Mouse (Mus musculus) adrenal gland (tissue): Measurements from ENCODE around the gene Rab42.

ENCODE experiments used
- intact Hi-C: fragments of 180-260 bp; cut with DNase I; formaldehyde crosslinking; loops from one replicate; pipeline ENCODE4 v1.15.1; 2025

The Rab42 gene

DNA sequence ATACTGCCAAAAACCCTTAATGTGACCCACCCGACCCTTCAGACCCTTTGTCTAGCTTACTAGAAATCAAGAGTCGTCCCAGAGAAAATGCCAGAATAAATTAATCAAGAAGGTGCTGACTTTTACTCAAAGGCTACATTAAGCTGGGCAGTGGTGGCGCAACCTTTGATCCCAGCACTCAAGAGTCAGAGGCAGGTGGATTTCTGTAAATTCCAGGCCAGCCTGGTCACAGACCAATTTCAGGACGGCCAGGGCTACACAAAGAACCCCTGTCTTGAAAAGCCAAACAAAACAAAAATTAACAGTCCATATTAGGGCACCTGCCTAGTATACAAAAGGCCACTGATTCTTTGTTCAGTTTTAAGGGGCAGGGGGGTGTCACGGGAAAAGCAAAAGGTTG lies 23.3 kb upstream of the Rab42 start:
- intact Hi-C loops, result no loop called here

DNA sequence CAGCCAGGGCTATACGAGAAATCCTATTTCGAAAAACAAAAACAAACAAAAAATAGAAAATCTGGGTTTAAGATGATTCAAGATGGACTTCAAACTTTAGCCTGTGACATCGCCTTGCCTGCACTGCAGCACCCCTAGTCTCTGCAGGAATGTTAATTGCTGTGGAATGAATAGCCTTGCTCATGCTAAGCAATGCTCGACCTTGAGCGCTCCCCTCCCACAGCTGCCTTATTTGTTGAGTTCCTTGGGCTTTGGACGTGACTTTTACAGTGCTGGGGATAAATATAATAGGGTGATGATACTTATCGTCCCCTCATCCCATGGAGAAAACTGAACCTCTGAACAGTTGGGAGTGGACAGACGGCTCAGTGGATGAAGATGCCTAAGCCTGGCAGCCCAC lies 12.5 kb upstream of the Rab42 start:
- intact Hi-C loops, result no loop called here

DNA sequence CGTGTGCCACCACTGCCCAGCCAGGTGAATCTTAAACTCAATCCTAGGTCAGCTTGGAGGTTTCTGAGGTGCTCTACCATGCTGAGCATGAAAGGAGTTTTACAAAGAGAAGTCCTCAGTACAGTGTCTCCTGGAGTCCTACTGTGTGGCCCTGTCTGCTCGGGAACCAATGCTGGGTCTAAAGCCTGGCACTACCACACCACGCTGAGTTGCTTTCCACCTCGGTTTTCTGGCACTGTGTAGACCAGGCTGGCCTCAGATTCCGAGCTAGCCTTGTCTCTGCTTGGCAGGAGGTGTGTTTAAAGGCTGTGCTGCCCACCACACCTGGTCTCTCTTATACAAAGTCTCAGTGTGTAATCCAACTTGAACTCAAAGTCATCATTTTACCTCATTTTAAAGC lies 9.4 kb upstream of the Rab42 start:
- intact Hi-C loops, result loop anchor here (5.0 kb wide), 1 partner anchor 35 kb away; no protein-coding TSS in a partner anchor

DNA sequence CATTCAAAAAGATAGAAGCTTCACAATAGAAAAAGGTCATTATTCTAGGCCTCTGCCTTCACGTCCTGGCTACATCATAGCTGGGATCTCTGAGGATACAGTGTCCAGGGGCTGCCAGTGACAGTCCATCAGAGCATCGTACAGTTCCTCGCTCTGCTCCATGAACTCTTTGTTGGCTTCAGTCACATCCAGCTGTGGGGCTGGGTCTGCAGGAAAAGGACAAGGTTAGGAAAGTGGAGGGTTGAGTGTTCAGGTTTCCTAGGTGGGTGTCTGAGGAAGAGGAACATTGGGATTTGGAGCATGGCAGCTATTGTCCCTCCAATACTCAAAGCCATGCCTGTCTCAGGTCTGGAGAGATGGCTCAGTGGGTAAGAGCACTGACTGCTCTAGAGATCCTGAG lies 8.6 kb upstream of the Rab42 start:
- intact Hi-C loops, result loop anchor here (5.0 kb wide), 1 partner anchor 36 kb away; no protein-coding TSS in a partner anchor

DNA sequence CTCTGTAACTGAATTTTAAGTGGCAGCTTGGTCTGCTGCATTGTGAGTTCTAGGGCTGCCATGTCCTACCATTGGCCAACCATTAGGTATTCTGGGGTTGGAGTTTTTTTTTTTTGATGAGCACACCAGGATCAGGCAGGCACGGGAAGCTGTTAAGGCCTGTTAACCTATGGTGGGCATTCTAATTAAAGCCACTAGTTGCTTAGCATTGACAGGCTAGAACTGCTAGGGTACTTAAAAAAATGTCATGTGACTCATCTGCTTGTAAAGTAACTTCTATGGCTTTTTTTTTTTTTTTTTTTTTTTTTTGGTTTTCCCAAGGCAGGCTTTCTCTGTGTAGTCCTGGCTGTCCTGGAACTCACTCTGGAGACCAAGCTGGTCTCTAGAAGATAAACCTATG lies 8.0 kb upstream of the Rab42 start:
- intact Hi-C loops, result loop anchor here (5.0 kb wide), 1 partner anchor 36 kb away; no protein-coding TSS in a partner anchor

DNA sequence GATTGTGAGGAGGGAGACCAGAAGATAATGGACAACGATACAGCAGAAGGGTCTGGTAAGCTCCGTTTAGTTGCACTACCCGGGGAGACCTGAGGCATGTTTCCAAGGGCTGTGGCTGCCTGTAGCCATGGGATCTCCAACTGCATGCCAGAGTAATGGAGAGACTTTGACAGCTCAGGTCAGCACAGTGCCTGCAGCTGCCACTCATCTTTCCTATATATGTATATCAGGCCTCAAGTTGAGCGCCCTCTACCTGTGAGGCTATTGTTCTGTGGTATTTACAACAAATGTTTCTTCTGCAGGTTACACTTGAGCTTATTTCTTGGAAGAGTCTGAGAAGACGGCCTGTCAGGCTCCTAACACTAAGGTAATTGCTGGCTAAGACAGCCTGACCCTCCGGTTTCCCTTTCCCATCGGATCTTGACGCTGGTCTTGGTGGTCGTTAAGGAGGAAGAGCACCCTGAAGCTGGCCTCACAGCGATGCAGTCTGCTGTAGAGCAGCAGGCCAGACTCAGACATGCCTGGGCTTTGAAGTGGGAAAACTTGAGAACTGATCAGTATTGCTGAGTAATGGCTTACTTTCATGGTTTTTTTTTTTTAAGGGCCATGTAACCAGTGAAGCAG lies 6.8 kb upstream of the Rab42 start:
- intact Hi-C loops, result loop anchor here (5.0 to 10.0 kb wide), 2 partner anchors 37 to 205 kb away; partner anchors contain the start of gene Sesn2

DNA sequence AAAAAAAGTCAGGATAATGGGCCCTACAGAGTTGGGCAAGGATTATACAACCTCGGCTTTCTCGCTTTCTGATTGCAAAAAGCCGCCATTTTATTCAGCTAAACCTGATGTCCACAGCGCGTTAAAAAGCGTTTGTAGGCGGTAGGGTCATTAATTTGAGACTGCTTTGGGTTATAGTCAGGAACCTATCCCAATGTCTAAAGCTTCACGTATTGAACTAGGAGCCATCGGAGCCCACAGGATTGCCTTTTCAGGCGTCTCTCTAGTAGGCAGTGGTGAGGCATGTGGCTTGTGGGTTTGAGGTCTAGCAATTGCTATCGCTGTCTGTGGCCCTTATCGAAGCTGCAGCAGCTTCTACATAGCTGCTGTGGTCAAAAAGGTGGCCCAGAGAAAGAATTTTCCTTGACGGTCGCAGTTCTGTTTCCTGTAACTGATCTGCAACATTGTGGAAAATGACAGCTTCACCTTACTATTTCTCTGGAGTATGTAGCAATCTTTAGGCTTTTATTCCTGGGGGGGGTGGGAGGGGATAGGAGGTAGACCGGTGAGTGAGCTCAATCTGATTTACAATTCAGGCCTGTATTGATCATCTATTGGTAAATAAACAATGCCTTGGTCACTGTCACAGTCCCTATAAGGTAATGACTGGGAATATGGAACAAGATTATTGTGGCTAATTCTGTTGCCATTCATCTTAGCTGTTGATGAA lies 6.1 kb upstream of the Rab42 start:
- intact Hi-C loops, result loop anchor here (10.0 kb wide), 1 partner anchor 206 kb away; the partner anchor contains the start of gene Sesn2

DNA sequence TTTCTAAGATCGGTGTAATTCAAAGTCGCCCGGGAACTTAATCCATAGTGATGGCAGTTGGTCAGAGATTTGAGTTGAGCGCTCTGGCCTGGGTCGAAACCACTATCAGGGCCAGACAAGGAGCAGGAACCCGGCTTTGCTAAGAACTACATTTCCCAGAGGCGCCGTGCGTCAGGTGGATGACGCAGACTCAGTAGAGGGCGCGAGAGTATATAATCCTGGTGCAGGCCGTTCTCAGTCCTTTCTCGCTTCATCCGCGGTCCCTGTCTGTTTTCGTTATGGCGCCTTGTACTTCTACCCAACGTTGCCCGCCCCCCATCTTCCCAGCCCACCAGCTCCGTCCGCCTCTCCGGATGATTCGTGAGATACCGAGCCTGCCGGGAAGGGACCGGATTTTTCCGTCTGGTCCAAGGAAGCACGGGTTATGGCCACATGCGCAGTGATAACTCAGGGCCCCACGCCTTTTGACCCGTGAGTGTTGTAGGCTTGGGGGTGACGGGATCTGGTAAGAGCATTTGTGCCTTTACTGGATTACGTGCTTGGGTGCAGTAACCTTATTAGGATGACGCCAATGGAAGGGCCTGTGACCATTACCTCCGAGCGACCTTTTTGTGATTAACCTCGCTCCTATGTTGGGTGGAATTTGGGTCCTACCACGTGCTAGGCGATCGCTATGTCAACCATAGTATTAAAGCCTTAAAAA lies 5.4 kb upstream of the Rab42 start:
- intact Hi-C loops, result loop anchor here (10.0 kb wide), 1 partner anchor 206 kb away; the partner anchor contains the start of gene Sesn2

DNA sequence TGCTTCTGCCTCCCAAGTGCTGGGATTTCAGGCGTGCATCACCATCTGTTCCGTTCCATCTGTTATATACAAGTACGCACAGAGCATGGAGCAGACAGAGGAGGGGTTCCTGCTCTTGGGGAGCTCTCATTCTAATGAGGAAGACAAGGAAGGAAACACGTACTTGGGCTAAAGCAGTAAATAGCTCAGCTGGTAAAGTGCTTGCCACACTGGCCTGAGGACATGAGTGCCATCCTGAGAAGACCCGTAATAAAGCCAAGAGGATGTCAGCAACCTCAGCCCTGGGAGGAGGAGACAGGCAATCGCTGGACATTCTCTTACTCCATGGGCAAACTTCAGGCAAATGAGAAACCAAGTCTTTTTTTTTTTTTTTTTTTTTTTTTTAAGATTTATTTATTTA lies 2.8 kb upstream of the Rab42 start:
- intact Hi-C loops, result loop anchor here (10.0 kb wide), 1 partner anchor 209 kb away; the partner anchor contains the start of gene Sesn2

DNA sequence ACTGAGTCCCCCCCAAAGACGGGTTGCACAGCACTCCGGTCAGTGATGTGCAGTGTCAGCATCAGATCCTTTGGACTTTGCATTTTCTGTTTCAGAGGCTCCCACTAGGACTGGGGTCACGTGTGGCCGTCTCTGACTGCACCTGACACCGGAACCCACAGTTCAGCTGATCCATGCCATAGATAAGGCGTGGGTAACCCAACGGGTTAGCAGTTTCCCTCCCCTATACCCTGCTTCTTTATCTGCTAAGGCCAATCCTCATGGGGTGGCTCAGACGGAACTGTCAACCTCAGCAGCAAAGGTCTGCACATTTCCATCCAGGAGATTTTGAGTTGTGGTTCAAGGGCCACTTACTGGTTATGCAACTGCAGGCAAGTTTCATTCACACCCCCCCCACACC lies 2.1 kb upstream of the Rab42 start:
- intact Hi-C loops, result loop anchor here (10.0 kb wide), 1 partner anchor 210 kb away; the partner anchor contains the start of gene Sesn2

DNA sequence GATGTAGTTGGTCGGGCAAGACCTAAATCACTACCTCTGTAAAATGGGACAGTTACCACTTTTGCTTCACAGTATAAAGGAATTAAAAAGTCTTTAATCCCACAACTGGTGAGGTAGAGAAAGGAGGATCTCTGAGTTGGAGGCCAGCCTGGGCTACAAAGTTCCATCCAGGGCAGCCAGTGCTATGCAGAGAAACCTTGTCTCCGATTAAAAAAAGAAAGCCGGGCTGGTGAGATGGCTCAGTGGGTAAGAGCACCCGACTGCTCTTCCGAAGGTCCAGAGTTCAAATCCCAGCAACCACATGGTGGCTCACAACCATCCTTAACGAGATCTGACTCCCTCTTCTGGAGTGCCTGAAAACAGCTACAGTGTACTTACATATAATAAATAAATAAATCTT lies 299 bp upstream of the Rab42 start:
- intact Hi-C loops, result loop anchor here (10.0 kb wide), 1 partner anchor 211 kb away; the partner anchor contains the start of gene Sesn2

DNA sequence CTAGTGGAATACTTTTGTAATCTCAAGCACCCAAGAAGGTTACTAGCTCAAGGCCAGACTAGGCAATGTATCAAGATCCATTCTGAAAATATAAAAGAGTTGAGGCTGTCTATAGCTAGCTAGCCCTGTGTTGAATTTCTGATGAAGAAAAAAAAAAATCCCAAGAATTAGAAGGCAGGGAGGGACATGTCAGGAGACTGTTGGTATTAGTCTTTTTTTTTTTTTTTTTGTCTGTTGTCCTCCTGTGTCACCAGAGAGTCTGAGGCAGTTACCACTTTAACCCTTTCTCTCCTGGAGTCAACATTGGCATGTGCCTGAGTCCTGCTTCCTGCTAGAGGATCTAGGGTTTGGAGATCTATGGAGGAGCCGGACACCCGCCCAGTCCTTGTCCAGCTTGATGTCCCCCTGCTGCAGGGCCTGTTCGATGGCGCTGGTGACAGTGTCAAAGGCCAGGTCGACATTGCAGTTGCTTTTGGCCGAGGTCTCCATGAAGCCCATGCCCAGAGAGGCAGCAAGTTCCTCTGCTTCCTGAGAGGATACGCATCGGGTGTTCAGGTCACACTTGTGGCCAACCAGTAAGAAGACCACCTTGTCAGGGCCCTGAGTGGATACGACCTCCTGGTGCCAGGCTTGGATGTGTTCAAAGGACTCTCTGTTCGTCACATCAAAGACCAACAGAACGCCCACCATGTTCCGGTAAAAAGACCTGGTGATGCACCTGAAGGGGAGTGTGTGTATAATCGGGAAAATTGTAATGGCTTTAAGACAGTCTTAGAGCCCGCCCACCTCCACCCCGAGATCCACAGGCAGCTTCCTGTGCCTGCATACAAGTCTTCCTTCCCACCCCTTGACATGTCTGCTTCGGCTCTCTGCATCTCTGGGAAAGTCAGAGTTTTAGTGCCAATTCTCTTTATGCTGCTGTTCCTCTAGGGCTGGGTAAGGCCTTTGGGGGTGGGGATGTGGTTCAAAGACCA lies 933 bp downstream of the Rab42 start:
- intact Hi-C loops, result loop anchor here (10.0 kb wide), 1 partner anchor 213 kb away; the partner anchor contains the start of gene Sesn2

DNA sequence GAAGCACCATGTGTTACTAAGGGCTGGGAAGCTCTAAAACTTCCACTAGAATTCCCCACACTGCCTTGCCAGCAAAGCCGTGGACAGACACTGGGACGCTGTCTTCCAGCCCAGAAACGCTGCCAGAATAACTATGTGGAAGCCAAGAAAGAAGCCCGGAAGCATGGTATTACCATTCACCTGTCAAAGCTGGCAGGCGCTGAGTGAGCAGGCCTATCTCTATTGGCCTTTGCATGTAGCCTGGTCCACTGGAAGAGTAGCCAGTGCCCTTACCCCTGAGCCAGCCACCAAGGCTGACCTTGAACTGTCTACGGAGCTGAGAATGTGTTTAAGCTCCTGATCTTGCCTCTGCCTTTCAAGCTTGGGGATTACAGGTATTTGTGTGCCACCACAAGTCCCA lies 1.7 kb downstream of the Rab42 start:
- intact Hi-C loops, result loop anchor here (10.0 kb wide), 1 partner anchor 213 kb away; the partner anchor contains the start of gene Sesn2

DNA sequence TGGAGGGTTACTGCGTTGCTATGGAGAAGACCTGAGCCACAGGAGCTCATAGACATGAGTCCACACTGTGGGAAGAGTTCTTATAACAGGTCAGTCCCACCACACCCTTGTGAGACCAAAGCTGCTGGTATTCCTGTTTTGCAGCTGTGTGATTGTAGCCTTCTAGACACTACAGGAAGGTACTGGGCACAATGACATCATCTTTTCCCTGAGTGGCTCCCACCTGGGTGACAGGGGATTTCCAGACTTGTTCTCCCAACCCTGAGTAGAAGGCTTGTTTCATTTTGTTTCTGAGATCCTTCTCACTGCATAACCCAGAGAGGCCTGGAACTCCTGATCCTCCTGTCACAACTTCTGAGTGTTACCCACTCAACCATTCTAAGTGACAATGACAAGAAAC lies 3.3 kb downstream of the Rab42 start:
- intact Hi-C loops, result loop anchor here (10.0 kb wide), 2 partner anchors 115 to 215 kb away; partner anchors contain the start of gene Sesn2

DNA sequence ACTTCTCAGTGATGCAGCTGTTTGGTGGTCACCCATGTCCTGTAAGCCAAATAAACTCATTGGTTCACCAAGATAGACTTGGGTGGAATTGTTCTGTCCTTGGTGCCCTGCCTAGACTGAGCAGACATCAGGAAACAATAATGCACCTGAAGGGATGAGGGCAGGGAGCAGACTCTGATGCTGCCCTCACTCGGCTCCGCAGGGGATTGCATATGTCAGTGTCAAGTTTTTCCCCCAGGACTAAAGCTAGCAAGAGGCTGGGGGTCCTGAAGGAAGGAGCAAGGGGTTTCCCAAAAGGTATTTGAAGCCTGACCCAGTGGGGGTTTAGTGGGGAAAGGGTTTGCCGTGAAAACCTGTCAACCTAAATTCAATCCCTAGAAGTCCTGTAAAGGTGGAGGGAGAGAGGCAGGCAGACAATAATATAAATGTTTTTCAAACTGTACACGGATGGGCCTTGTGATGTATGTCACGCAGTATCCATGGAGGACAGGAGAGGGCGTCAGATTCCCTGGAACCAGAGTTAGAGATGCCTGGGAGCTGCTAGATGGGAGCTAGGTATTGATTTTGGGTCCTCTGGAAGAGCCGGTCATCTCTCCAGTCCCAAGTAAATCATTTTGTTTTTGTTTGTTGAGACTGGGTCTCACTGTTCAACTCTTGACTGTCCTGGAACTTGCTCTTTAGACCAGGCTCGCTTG lies 7.3 kb downstream of the Rab42 start:
- intact Hi-C loops, result loop anchor here (10.0 kb wide), 1 partner anchor 119 kb away; no protein-coding TSS in a partner anchor

DNA sequence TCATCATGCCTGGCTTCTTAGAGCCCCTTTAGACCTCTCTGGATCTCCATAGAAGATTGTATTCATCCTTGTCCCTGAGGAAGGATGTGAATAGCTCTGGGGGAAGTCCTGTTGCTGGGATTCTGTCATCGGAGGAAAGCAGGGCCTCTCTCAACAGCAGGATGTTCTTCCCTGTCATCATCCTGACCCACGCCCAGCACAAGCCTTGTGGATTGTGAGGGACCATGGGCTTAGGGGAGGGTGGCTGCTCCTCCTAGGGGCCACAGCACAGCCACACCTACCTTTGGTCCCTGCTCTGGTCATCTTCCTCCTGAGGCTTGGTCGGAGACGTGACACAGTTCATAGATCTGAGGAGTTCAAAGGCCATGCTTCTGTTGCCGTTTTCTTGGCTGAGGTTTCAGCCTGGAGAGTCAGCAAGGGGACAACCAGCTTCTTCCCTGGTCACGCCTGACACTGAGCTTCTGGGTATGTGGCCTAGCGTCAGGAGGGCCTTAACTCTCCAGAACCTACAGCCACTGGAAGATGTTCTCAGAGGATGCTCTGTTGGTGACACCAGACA lies 9.4 kb downstream of the Rab42 start:
- intact Hi-C loops, result loop anchor here (5.0 to 10.0 kb wide), 2 partner anchors 54 to 121 kb away; no protein-coding TSS in a partner anchor

DNA sequence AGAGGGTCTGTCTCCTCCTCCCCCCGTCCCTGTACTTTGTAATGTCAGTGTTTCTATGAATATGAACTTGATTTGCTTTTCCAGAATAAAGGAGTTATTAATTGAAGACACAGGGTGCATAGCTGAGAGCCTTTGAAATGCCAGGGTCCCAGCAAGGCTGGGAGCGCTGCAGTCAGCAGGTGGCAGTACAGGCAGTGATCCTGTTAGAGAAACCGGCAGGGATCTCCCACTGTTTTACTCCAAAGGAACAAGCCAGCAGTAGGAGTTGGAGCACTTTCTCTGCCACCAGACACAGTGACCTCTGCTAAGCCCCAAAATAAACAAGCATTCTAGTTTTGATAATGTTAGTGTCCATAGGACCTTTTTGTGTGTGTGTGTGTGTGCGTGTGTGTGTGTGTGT lies 10.2 kb downstream of the Rab42 start:
- intact Hi-C loops, result loop anchor here (5.0 to 10.0 kb wide), 2 partner anchors 54 to 122 kb away; no protein-coding TSS in a partner anchor

DNA sequence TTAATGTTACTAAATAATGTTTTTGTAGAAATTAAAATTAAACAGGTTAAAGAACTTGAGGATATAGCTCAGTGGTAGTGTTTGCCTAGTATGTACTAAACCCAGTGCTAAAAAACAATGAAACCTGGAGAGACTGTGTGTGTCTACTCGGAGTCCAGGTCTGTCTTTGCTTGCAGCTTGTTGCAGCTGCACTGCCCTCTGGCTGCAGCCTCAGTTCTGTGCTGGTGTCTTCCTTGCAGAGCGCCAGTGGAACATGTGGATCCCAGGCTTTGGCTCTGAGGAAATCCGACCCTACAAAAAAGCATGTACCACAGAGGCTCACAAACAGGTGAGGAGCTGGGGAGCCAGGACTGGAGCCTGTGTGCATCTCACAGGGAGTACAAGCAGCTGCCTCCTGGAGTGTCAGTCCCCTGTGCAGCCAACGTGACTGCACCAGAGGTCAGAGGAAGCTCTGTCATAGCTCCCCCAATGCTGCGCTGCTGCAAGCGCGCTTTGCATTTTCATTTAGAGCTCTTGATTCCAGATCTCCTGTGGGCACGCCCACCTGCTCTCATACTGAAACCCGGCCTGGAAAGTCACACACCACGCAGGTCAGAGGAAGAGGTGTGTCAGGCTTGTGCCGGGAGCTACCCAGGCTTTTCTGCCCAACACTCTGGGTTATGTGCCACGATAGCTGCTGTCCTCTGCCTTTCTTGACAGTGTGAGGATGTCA lies 11.4 kb downstream of the Rab42 start:
- intact Hi-C loops, result loop anchor here (5.0 to 10.0 kb wide), 2 partner anchors 56 to 123 kb away; no protein-coding TSS in a partner anchor
